Mouse (Mus musculus) ovary, adult 18-20 months (tissue): Measurements from ENCODE around the gene Tbc1d9.

Source experiments
- DNase-seq: peaks from one replicate; pipeline ENCODE4 v3.0.0; 2022; ENCODE audit warnings: low spot score, mixed read lengths

Tbc1d9 gene

DNA sequence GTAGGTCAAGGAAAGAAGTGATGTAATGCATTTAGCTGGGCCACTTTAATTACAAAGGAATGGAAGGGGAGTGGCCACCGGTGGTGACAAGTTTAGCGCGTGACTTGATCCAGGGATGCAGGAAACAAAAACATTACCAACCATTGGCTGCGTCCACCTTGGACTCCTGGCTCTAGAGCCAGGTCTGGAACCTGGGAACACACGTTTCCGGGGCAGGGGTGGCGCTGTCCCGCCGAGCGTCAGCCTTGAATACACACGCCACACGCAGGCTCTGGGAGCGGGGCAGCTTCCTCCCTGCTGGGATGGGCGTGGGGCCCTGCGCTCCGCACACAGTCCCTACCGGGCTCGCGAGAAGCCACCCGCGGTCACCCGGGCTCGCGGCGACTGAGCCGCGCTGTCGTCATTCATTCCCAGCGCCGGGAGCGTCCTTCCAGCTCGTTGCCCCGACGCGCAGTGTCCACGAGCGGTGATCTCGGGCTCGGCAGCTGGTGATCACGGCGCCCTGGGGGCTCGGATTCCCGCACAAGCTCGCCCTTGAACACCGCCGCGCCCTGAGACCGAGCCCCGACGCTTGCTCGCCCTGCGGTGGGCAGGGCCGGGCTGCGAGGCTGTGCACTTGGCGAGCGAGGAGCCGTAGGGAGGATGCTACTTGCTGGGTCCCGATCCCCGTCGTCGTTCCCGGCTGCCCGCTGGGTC is at the start of gene Tbc1d9:
TSS of gene Tbc1d9 (plus strand) at position 118 of the 696 bp plus-strand sequence.
- DNase-seq, result peak; percentile 23

DNA sequence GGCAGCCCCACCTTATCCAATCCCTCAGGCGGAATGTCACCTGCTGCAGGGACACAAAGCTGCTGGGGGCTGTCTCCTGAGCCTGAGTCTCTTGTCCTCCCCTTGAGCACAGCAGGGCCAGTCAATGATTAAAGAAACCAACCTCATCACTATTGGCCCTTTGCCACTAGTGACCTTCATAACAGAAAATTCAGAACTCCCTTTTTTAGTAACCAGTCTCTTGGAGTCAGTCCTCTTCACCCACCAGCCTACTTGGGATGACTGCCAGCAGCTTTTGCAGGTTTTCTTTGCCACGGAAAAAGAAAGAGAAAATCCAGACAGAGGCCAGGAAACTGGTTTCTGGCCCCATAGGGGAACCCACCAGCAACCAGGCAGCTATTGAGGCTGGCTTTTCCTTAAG is 30.1 kb upstream of the Tbc1d9 start:
- no peak for DNase-seq

DNA sequence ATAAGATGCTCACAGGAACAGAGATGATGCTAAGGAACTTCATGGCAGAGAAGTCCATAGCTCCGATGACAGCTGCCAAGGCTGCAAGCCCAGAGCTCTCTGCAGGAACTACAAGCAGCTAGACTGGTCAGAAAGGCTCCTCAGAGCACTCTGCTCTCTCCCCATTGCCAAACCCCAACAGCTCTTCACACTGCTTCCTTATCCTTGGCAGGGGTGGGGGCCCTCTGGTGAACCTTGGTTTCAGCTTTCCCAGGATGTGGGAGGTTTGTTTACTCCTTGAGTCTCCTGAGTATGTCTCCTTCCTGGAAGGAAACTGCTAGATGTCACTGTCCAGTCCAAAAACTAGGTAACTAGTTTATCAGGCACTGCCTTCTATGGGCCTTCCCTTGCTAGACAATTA is 25.1 kb upstream of the Tbc1d9 start:
- DNase-seq, result no peak

DNA sequence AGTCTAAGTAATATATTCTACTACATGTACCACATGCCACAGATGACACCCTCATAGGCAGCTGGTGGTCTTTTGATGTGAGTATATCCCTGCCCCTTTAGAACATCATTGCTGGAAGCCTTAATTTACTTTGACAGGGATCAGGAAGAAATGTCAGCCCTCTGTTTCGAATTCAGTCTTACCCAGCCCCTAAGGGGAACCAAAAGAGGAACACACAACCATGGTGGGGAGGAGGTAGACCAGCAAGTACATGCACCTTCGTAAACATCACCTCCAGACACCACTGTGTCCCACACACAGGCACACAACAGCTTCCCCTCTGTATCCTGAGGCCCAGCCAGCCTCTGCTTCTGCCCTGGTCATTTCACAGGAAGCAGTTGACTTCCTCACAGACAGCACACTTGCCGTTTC is 24.4 kb upstream of the Tbc1d9 start:
- no peak for DNase-seq

DNA sequence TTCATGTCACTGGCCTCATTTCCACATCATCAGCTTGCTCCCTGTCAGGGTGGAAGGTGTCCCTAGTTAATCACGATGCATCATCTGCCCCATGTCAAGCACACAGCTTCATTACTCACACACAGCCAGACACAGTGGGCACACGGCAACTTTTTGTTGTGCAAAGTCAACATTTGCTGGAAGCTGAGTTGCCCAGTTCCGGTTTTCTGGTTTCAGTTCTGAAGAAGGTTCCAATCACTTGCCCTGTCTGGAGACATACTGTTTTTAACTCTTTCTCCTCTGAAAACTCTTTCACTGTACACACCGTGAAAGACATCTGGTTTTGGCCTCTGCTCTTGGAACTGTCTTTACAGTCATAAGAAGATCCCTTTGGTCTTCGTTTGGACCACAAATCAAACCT is 23.8 kb upstream of the Tbc1d9 start:
- no peak for DNase-seq

DNA sequence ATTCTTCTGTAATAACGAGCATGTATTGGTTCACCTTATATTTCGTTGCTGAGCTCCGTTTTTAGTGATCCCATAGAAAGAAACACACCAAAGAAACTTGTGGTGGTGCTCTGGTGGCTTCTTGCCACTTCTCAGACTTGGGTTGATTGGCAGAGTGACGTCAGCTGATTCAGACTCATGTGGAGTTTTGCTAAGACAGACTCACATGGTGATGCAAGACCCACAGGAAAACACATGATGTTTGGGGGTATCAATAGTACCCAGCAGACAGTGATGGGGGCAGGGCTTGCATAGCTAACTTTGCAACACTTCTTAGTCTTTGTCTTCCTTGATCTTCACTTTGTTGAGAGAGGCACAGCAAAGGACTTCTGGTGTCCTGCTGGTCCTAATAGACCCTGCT is 20.6 kb upstream of the Tbc1d9 start:
- DNase-seq, result no peak

DNA sequence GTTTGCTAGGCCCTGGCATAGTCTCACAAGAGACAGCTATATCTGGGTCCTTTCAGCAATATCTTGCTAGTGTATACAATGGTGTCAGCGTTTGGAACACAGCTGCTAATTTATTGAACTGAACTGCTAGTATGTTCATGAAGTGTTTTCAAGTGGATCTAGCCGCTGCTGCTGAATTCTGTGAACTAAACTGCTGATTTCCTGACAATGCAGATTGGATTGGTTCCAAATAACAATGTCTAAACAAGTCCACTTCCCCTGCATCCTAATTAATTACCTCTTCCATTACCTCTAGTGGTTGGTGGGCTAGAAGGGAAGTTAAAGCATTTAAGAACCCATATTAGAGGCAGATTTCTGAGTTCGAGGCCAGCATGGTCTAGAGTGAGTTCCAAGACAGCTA is 19.7 kb upstream of the Tbc1d9 start:
- no peak for DNase-seq

DNA sequence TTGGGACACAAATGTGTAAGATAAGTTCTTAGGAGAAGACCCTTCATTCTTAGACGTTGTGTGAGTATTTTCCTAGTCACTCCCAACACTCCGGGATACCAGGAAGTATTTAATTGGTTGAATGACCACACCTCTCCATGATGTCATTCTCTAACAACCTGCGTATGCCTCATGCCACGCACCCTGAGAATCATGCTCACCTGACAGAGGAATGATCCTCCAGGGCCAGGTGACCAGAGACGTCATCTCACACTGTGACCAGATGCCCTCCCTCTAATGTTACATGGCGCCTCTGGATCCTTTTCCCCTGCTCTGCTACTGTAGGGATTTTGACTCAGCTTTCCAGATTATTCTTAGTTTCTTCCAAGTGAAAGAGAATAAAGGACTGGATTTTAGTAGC is 16.0 kb upstream of the Tbc1d9 start:
- no peak for DNase-seq

DNA sequence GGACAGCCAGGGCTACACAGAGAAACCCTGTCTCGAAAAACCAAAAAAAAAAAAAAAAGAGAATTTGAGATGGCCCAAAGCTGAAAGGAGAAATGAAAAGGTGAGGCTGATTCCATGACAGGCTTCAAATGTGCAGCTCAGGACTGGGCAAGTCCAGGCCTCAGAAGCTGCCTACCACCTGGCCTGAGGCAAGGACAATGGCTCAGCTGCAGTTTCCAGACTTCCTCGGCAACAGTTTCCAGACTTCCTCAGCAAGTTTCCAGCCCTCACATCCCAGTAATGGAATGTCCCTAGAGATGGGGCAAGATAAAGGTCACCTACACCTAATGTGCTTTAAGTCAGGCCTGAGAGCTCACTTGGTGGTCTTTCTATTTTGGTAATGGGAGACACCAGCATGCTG is 13.1 kb upstream of the Tbc1d9 start:
- DNase-seq, result no peak

DNA sequence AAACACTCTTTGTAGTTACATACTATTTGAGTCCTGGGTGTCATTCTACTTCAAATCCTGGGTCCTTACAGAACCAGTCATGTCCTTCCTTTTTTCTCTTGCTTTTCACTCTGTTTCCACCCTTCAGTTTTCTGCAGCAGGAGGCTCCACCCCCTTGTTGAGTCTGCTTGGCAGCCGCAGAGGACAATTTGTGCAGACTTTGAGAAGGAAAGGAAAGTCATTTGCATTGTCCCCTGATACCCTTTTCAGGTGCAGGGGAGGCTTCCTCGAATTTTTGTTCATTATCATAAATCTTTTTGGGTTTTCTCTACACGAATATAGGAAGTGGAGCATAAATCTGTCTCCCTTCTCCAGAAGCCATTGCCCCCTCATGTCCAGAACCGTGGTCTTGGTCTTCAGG is 12.7 kb upstream of the Tbc1d9 start:
- no peak for DNase-seq

DNA sequence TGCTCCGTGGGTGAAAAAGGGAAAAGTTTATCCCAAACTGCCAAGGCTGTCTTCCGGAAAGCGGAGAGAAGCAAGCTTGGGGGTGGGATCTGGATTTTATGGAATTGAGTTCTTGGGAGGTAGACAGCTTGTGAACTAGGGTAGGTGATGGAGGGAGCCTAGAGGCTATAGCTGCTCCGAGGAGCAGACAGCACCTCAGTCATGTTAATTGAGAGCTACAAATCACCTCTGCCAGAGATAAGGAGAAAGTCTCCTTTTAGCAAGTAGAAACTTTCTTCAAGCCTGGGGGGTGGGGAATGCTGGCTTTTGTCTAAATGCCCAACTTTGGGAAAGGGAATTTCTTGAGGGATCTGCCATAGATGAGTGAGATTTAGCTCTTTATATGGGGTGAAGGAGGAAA is 10.0 kb upstream of the Tbc1d9 start:
- DNase-seq, result no peak

DNA sequence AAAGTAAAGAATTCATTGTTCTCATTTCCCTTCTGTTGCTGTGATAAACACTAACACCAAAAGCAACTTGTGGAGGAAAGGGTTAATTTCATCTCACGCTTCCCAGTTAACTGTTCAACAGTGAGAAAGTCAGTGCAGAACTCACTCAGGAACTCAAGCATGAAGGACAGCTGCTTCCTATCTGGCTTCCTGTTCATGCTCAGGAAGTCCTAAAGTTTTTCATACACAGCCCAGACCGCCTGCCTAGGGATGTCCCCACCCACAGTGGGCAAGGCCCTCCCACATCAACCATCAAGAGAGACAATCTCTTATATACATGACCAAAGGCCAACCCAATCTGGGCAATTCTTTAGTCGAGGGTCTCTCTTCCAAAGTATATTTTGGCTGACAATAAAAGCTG is 6.2 kb upstream of the Tbc1d9 start:
- no peak for DNase-seq

DNA sequence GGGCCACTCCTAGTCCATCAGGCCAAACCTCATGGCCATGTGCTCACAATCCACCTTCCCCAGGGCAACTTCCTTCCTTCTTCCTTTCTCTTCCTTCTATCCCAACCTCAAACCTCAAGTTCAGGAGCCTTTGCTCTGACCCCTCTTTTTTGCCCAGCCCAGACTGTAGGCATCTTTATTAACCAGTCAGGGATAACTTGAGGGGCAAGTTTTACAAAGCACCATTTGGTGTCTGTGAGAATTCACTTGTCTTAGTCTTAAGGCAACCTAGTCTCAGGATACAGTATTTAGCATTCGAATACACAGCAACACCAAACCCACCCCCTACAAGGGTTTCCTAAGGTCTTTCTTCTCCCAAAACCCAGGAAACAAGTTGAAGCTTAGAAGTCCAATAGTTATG is 5.5 kb upstream of the Tbc1d9 start:
- no peak for DNase-seq

DNA sequence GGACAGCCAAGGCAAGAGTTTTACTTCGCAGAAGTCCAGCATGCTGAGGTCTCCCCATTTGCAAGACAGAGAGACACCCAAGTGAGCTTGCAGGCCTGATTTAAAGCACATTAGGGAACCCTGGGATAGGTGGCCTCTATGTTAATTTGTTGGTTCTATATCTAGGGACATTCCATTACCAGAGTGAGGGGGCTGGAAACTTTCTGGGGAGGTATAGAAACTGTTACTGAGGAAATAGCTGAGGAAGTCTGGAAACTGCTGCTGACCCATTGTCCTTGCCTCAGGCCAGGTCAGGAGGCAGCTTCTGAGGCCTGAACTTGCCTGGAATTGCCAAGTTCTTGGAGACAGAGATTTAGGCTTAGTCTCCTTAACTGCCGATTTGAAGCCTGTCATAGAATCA is 4.5 kb upstream of the Tbc1d9 start:
- no peak for DNase-seq

DNA sequence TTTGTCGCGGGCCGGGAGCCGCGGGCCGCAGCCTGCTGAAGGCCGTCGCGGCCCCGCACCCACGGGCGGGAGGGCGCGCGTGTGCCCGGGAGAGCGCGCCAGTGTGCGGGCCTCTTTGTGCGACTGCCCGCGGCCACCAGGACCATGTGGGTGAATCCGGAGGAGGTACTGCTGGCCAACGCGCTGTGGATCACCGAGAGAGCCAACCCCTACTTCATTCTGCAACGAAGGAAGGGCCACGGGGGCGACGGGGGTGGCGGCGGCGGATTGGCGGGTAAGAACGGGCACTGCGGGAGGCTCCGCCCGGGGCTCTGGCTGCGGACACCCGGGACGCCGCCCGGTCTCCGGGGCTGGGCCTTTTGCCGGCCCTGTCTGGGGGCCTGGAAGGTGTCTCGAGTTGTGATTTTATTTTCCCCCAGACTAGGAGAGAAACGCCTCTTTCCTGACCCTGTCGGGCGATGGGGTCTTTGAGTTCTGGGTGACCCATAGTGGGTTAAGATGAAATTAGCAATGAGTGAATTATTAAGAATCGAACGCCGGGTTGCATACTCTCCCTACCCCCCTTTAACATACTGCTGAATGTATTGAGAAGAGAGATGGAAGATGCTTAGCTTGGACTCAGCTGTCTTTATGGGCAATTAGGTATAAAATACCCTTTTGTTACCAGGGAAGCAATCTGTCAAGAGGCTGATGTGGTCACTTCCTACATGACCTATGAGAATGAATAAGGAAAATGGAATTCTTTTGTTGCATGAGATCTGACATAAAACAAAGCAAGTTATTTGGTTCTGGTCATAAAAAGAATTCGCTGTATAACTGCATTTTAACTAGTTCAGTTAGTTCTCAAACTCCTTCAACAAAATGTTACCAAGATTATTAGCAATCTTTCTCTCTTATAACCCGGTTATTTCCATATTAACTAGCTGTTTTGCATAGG is 1.0 kb downstream of the Tbc1d9 start, which contains the start of gene Gm10645:
TSS of gene Gm10645 (minus strand) at position 240 of the 937 bp plus-strand sequence.
- DNase-seq, result peak; percentile 18

DNA sequence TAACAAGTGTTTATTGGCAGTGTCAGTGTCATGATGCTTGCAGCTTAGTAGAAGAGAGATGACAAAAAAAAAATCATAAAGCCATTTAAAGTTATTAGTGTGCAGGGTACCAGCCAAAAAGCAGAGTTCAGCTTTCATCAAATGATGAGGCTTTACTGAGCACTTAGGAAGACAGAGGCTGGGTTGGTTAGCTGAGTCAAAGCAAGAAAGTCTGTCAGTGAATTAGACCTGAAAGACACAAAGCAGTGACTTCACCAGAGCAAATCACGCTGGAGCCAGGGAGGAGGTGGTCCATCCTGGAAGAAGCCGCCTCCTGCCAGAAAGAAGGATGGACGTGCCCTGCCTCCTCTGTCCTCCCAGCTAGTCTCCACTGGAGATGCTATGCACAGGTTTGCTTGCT is 2.8 kb downstream of the Tbc1d9 start:
- DNase-seq, result no peak

DNA sequence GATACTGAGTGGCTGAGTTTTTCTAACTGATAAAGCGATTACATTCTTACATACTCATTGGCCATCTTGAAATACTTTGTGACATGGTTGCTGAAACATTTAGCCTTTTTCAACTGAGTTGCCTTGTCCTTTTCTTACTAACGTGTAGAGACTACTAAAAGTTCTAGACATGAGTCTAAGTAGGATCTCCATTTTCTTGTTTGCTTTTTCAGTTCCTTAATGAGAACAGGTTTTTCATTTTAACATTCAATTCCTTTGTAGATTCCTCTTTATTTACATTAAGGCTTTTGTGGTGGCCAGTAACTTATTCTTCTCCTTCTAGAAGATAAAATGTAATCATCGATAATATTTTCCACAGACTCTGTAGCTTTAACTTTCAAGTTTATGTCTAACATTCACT is 4.0 kb downstream of the Tbc1d9 start:
- no peak for DNase-seq

DNA sequence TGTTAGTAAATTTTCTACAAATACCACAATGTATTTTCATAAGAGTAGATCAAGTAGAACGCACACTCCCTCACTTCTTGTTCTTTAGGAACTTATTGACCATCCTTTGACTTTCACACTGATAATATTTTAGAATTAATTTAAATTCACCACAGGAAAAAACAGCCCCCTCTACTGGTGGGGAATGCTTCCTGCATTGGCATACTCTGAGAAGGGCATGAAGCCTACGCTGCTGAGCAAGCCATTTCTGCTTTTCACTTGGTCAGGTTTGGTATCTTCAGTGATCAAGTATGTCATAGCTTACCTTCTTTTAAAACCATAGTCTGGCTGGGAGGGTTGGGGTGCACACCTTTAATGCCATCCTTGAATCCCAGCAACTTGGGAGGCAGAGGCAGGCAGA is 4.6 kb downstream of the Tbc1d9 start:
- DNase-seq, result no peak

DNA sequence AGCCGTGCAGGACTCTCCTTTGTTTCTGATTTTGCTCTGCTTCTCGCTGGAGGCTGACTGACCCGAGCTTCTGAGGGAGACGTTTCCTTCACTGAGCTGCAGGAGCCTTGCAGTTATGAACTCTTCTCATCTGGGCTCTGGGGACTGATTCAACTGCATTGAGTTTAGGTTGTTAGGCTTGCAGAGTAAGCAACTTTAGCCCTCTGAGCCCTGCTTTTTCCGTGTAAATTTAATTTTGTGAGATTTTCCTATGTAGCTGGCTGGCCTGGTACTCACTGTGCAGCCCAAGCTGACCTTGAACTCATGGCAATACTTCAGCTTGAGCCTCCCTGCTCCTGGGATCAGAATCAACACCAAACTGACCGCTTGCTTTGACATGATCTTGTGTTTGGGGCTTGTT is 5.7 kb downstream of the Tbc1d9 start:
- DNase-seq, result no peak

DNA sequence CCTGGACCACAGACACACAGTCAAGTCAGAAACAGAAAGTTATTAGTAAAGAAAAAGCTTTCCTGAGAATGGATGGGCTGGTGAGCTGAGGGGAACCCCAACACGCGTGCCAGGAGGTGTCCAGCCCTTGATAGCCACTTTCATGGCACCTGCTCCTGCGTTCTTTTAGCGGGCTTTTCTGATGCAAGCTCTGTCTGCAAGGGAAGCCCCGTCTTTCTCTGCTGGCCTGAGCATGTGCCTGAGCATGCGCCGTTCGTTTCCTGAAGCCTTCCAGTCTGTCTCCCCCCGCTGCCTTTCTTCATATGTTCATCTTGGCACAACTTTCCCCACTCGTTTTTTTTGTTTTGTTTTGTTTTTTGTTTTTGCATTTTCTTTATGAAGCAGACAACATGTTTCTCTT is 10.5 kb downstream of the Tbc1d9 start:
- no peak for DNase-seq

DNA sequence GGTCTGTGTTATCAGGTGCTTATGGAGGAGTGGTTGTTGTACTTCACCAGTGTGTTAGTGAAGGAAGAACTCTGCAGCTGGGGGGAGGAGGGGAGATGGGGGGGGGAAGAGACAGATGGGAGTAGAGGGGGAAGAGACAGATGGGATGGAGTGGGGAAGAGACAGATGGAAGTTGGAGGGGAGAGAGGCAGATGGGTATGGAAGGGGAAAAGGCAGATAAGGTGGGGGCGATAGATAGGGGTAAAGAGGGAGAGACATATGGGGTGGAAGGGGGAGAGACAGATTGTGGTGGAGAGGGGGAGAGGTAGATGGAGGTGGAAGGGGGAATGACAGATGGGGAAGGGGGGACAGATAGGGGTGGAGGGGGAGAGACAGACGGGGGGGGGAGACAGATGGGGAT is 11.6 kb downstream of the Tbc1d9 start:
- DNase-seq, result no peak

DNA sequence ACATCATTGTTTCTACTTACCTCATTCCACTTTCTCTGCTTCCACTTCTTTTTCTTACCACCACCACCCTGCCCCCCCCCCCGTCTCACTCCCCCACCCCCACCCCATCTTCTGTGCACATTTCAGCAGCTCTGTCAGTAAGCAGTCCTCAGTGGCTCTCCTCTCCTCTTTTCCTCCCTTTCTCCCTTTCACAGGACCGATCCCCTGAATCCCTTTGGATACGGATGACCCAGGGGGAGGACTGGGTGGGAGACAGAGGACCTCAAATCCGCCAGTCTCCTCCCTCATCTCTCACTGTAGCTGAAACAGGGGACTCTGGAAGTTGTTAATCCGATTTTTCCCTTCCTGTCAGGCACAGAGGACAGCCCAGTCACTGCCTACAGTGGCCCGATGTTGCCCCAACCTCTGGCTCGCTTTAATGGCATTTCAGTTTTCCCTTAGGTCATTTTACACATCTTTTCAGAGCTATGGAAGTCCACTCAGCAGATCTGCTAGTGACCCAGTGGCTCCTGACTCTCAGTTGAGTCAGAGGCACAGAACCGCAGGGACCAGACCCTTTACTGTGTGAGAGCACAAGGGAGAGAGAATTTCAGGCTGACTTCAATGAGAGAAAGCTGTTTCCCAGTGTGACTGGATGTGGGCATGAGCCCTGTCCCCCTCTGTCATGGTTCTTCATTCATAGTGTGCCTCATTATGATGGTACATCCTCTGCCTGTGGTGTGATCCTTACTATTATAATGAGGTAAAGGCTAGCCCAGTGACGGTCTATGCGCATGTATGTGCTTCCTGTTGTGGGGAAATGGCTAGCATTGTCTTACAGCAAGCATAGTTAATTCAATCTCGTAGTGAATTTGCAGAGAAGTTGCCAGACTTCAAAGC is 12.4 kb downstream of the Tbc1d9 start:
- DNase-seq, result no peak
